Mouse (Mus musculus) c-Kit-positive CD71-positive TER-119-positive erythroid progenitor cells, embryonic 14.5 days (primary cell): ENCODE data around the gene Sgsm1.

ENCODE experiments used
- DNase-seq: peaks from one replicate; pipeline ENCODE4 v3.0.0-alpha.2; 2013; ENCODE audit warnings: low spot score

The Sgsm1 gene

DNA sequence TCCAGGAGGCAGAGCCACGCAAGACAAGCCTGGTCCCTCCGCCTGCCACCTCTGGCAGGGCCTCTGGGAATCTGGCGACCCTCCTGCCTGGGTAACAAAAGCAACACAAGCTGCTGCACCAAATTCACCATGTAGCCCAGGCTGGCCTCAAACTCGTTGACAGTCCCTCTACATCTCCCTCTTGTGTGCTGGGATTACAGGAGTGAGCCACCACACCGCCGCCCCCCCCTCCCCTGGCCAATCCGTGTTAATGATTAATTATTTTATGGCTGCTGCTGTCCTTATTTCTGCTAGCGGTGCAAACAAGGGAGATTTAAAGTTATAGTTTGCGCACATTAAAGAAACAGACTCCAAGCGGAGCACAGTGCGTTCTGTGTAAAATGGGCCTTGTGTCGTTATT, 93.5 kb downstream of the Sgsm1 start:
- DNase-seq, result no peak

DNA sequence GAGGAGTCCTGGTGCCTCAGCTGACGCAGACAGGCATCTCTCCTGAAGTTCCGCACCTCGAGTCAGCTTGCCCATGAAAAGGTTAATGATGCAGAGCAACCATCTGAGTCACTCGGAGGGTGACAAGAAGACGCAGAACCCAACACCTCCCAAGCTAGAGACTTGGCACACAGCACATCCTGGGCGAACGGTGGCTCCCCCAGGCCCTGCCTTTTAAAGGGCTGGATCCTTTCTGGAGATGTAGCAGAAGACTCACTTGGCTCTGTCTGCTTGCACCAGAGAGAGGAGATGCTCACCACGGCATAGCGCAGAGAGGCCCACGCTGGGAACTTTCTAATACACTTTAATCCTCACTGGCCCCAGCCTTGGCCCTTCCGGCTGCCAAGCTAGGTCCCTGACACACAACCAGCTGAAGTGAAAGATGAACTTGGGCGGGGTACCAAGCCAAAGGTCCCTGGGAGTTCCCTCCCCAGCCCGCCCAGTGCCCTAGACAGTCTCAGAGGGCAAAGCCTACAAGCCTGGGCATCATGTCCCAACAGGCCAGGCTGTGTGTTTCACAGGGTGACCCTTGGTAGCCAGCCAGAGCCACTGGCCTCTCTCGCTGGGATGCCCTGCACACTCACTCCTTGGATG, 94.1 kb downstream of the Sgsm1 start:
- no peak for DNase-seq

DNA sequence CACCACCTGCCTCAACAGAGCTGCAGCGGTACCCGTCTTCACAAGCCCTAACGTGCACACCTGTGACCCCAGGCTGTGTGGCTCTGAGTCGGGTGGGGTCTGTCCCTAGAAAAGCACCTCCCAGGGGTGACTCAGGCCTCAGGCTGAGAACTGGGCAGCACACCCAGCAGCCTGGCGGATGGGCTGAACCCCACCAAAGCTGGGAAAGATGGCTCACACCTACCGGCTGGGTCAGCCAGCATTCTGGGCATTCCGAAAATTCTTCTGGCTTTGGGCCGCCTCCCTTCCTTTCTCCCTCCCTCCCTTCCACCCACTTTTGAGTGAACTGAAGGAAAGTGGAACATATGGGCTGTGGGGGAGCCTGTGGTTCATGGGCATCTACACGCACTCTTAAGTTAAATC, 95.0 kb downstream of the Sgsm1 start:
- no peak for DNase-seq

DNA sequence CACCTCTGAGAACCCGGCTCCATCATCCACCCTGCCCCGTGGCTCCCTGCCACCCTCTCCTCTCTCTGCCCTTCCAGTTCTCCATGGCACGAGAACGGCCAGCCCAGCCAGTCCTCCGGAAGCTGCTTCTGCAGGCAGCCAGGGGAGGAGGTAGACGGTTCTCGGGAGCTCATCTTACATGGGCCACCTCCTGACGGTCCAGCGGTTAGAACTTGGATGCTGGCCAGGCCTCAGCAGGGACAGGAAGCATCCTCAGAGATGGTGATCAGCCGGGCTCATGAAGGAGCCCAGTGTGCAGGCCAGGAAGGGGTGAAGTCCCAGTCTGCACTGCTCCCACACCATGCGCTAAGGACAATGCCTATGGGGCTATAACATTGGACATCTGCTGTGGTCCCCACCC, 96.1 kb downstream of the Sgsm1 start:
- DNase-seq, result no peak

DNA sequence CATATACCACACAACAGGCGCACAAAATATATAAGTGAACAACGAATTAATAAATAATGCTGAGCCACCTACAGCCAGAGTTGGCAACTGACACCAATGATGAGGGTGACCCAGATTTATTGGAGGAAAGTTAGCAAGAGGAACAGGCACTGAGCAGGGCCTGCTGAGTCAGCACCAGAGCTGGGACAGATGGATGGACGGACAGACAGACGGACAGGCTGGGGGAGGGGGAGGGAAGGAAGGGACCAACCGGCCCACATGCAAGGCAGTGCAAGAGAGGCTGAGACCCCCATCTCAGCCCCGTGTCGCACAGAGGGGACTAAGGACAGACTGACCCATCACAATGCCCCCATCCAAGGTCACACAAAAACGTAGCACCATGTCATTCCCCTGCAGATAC, 96.5 kb downstream of the Sgsm1 start:
- DNase-seq, result no peak

DNA sequence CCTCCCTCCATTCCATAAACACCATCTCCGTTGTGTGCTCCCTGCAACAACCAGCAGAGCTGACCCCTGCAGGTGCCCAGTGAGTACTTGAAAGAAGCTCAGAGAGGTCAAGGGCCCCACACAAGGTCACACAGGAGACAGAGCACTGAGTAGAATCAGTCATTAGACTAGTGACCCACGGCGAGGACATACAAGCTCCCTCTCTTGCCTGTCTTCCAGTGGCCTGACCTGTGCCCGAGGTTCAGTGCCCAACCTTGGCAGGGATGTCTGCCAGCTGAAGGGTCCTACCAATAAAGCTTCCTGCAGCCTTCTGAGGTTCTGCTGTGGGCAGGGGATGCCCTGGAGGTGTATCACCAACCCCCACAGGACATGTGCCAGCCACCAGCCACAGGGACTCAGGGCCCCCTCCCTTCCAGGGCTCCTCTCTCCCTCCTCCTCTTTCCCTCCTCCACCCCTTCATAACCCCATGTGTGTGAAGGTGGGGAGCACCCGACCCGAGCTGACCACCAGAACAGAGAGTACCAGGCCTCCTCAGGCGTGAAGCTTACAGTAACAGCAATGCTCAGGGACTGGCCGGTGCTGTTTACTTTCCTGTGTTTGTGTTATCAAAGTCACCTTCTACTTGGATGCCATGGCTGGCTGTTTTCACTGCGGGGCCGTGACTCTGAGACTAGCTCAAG, 98.3 kb downstream of the Sgsm1 start:
- DNase-seq, result no peak

DNA sequence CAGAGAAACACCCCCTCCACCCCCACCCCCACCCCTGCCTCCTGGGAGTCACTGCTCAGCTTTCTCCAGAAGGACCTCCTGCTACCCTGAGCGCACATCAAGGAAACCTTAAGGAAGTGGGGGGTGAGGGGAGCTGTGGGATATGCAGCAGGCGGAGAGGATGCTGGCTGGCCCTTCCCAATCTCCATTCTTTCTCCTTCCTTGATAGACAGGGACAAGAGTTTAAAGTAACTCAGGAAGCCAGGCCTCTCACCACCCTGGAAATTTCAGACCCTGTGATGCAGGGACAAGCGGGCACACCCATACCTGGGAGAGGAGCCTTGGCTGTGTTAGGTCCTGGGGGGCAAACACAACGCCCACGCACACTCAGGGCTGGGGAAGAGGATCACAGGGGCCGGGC, 100.3 kb downstream of the Sgsm1 start:
- DNase-seq, result no peak

DNA sequence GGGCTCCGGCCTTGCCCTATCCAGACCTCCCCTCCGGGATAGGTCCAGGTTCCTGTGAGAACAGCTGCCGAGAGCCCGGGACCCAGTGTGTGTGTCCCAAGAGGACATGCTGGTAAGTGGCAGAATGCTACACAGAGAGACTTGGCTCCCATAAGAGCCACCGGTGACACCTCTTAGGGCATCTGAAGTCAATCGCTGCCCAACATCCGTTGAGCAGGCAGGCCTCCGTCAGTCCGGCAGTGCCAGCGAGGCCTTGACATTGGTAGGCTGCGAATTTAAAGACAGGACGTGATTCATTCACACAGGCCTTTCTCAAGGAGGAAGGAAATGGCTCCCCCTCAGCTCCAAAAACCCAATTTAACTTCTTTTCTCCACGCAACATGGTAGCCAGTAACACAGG, 100.7 kb downstream of the Sgsm1 start:
- DNase-seq, result no peak

DNA sequence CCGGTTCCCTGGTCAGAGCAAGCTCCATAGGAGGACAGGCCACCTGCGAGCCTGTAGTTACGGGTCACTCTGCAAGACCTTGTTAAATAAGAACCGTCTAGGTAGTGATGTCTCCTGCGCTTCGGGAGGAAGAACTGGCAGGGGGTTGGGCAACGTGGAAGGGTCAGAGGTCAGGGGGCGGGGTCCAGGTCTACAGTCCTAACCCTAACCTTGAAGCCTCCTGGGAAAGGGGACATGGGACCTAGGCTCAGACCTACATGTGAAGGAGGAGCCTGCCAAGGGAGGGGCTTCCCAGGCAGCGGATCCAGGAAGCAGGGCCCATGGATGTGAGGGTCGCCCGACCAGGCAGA, 101.2 kb downstream of the Sgsm1 start:
- DNase-seq, result no peak

DNA sequence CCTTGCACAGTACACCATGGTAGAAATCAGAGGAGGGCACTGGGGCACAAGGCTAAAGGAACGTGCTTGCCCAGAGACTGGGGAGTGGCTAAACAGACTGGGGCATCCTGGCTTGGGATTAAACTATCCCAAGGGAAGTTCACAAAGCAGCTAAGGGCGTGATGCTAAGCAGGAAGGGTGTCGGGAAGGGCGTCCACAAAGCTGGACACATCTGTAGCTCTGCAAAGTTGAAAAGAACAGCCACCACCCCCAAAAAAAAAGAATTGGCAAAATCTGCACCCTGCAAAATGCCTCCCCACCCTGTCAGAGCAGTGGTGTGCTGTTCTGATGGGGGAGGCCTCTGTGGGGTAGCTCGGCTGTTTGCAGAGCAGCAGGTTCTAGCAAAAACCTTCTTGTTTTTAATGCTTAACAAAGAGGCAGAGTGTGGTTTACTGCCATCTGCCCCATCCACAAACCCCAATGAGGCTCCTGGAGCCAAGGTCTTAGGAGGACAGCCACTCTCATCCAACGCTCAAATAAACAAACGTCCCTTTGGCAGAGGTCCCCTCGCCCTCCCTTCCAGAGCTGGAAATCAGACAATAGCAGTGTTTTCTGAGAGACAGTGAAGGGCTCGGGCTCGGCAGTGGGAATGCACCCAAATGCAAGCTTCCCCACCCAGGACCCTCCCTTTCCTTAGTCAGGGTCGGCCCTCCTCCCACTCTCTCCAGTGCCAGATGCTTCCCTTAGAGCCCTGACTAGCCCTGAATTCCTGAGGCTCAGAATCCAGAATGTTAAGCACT, 101.8 kb downstream of the Sgsm1 start:
- no peak for DNase-seq

DNA sequence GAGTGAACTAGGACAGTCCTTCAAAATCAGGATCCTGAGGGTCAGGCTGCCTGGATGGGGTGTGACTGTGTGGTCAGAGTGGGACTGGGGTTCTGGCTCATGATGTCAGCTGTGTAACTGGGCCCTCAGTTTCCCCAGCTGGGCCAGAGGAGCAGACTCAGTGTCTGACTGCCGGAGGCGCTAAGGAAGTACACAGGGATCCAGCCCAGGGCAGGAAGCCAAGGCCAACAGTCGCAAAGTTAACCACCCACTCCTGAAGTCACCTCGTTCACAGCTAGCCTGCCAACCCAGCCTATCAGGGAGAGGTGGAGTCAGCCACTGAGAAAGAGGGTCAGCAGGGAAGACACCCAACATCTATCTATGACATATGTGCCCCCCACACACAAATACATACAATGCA, 102.5 kb downstream of the Sgsm1 start:
- DNase-seq, result no peak

DNA sequence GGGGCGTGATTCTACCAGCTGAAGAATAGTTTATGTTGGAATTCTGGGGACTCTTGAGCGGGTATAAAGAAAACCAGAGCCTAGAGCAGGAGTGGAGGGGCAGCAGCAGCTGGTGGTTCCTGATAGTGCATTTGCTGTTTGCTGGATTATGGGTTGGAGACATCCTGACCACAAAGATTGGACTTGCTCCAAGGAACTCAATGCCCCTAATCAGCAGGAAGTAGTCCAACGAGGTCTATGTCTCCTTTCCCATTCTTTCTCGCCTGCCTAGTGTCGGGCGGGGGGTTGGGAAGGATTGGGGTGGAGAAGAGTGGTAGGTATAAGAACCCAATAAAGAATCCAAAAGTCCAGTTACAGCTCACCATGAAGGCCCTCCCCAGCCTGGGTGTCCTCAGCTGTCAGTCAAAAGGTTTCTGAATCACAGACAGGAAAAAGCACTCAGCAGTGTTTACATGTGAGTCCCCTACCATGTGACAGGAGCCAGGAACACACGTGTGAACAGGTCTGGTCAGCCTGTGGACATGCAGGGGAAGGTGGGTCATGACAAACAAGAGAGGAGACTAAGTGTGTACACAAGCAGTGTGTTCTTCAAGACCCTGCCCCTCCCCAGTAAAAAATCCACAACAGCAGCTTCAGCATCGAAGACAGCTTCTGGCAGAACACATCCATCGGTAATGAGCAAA, 103.8 kb downstream of the Sgsm1 start:
- no peak for DNase-seq

DNA sequence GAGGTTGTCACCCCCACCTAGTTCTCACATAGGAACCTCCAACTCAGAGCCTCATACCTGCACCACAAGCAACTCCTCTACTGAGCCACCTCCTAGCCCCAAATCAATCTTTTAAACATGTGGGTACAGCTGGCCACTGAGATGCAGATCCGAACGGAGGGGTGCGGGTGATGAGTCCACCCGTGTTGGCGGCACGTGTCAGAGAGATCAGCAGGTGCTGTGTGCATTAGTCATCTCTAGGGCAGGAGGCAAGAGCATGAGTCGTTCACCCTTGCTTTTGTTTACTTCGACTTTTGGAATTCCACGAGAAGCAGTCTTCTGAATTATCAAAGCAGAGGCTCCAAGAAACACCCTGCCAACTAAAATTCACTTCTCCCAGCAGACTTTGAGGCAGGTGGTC, 106.4 kb downstream of the Sgsm1 start:
- DNase-seq, result no peak

DNA sequence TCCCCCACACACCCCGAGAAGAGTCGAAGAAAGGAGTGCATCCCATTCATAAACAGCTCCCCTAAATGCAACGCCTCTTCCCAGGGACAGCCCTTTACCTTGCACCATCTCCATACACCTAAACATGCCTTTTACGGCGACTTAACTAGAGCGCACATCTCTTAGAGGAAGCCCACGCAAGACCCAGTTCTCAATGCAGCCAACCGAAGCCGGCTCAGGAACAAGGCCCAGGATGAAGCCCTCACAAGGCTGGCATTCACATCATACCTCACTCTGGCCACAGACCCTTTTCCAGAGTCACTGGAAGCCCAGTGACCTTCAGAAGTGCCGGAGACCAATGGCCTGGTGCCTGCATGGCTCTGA, 110.8 kb downstream of the Sgsm1 start:
- no peak for DNase-seq

DNA sequence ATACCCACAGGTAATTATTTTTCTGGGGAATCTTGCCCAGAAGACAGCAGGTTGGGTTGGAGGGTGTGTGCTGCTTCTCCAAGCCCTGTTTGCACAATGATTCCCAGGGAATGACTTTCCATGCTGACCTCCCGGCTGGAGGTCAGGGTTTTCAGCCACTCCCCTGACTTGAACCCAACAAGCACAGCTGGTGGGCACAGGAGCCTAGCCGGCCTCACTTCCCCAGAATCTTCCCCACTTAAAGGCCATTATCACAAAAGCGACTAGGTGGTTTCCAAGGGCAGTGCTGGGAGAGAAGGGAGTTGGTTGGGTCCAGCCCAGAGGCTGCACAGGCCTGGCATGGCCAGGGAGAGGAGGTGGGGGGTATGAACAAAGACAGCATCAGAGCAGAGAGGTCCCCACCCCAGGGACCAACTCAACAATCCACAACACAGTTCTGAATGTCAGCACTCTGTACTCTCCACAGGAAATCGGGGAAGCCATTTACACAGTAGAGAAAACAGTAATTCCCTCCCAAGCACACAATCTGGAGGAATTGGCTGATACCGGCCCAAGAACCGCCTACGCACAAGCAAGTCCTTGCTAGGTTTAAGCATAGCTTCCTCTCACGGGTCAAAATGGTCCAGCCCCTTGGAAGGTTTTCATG, 111.3 kb downstream of the Sgsm1 start:
- DNase-seq, result no peak

DNA sequence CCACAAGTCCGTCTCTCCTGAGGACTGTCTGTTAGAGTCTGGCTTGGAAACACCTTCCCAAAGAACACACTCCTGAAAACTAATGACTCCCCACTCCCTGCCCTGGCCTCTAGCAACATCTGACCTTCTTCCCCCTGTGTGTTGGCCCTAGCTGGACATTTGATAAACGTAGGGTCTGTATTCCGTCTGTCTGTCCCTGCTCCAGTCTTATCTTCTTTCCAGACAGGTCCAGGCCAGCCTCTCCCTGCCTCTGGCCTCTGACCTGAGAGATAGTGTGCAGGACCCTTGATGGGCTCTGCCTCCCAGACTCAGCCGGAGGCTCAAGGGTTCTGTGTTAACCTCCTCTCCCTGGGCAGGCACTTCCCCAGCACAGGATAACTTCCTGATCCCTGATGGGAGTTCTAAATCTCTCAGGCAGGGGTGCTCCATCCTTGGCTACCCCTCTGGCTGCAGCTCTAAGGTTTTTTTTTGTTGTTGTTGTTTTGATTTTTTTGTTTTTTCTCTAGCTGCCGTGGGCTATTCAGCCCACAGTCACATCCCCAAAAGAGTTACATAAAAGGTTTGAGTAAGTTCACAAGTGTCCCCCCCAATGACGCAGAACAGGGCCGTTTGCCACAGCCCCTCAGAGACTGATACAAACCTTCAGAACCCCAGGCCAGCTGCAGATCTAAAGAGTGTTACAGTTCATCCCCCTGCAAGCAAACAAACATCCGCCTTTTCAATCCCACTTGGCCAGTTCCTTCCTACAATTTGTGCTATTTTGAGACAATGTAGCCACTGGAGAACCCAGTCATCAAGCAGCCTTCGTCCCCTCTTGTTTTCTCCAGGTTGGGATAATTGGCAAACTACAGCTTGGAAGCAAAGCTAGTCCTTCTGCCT, 113.4 kb downstream of the Sgsm1 start:
- no peak for DNase-seq

DNA sequence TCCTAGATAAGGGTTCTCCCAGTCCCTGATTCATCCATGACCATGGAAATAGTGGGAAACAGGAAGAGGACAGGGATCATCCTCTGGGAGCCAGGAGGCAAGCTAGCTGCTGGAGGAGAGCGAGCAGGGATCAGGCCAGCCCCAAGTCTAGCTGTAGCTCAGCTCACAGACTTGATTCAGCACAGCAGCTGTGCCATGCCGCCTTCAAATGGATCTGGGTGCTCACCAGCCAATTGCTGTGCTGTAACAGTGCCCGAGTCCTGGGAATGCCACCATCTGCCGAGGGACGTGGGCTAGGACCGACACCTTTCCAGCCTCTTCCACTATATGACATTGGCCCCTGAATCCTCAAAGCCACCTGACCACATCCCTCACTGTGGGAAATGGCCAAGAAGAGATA, 114.7 kb downstream of the Sgsm1 start:
- no peak for DNase-seq

DNA sequence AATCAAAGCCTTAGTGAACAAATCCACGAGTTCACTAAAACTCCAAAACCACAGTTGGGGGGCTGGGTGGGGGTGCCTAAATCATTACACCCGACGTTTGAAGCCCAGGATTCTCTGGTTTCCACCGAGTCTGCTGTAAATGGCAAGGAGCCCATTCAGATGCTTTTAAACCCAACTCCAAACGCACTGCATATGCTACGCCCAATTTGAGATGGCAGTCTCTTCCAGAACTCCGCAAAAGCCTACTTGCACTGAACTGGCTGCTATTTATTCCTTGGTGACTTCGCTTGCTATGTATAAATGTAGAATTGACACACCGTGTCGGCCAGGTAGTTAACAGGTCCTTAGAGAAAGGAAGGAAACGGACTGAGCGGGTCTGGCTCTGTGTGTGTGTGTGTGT, 115.1 kb downstream of the Sgsm1 start:
- no peak for DNase-seq

DNA sequence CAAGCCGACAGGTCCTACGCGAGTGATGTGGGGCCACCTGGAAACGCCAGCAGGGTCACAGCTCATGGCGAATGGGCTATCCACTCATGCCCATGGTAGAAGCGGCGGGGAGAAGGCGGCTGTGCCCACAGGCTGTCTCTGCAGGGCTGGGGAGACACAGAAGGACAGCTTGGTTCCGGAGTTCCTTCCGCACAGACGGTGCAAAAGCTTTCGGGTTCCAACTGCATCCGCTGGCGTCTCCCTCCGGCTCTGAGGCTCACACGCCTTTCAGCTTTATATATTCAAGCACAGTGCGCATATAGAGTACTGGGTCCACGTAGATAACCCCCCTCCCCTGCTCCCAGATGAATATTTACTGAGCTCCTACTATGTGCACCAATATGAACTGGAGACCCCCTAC, 116.8 kb downstream of the Sgsm1 start:
- no peak for DNase-seq
